Mouse (Mus musculus) right cerebral cortex, adult 2 months (tissue): ENCODE measurements around the gene Pam.
A peak's percentile ranks its signal among the peaks of the same experiment; 100 is the strongest.

Experiments used
- DNase-seq, 2 experiments: peaks; one replicate each; pipeline ENCODE4 v3.0.0; 2021 to 2022; ENCODE audit warnings: low spot score in 2 of 2

The Pam gene

GRCm38 (mm10) chr1:98079640-98080039, 15.8 kb downstream of the Pam start:
- DNase-seq = no peak

- DNase-seq = no peak
These were observed 16.7 kb downstream of the Pam start for GRCm38 (mm10) chr1:98078735-98079134.

- DNase-seq = no peak
These were observed 21.6 kb downstream of the Pam start for GRCm38 (mm10) chr1:98073826-98074225.

- DNase-seq = no peak
These were observed 22.3 kb downstream of the Pam start for GRCm38 (mm10) chr1:98073127-98073526.

- DNase-seq = no peak
These were observed 23.4 kb downstream of the Pam start for GRCm38 (mm10) chr1:98072045-98072444.

- no peak for DNase-seq
These were observed 24.0 kb downstream of the Pam start for GRCm38 (mm10) chr1:98071436-98071835.

- no peak for DNase-seq
These were observed 24.6 kb downstream of the Pam start for GRCm38 (mm10) chr1:98070743-98071325.

GRCm38 (mm10) chr1:98068177-98068576, 27.3 kb downstream of the Pam start:
- no peak for DNase-seq

GRCm38 (mm10) chr1:98062074-98062473, 33.4 kb downstream of the Pam start:
- no peak for DNase-seq

- no peak for DNase-seq
These were observed 36.0 kb downstream of the Pam start for GRCm38 (mm10) chr1:98059401-98059800.

- DNase-seq = no peak
These were observed 38.2 kb downstream of the Pam start for GRCm38 (mm10) chr1:98056996-98057945.

GRCm38 (mm10) chr1:98056277-98056676, 39.2 kb downstream of the Pam start:
- DNase-seq = no peak

- DNase-seq = no peak
These were observed 39.9 kb downstream of the Pam start for GRCm38 (mm10) chr1:98055591-98055990.

GRCm38 (mm10) chr1:98053994-98054393, 41.5 kb downstream of the Pam start:
- DNase-seq = no peak

GRCm38 (mm10) chr1:98053447-98053846, 42.0 kb downstream of the Pam start:
- no peak for DNase-seq

GRCm38 (mm10) chr1:98052775-98053174, 42.7 kb downstream of the Pam start:
- DNase-seq = no peak

- no peak for DNase-seq
These were observed 44.4 kb downstream of the Pam start for GRCm38 (mm10) chr1:98051039-98051438.

GRCm38 (mm10) chr1:98049756-98050155, 45.7 kb downstream of the Pam start:
- DNase-seq = no peak

- no peak for DNase-seq
These were observed 47.1 kb downstream of the Pam start for GRCm38 (mm10) chr1:98048218-98048801.

- peak; percentile 61 to 67 for DNase-seq
These were observed 47.9 kb downstream of the Pam start for GRCm38 (mm10) chr1:98047284-98048217.

- no peak for DNase-seq
These were observed 53.0 kb downstream of the Pam start for GRCm38 (mm10) chr1:98042425-98042824.

- no peak for DNase-seq
These were observed 57.2 kb downstream of the Pam start for GRCm38 (mm10) chr1:98038252-98038651.
